Mouse (Mus musculus) layer of hippocampus, adult 2 months (tissue): ENCODE data around the gene Sdhc. TPM values are rescaled to one million over a fixed set of nuclear protein-coding genes. Genes with fewer than 3 reads are reported as not detected.

Source experiments
- DNase-seq, 2 experiments: peaks; one replicate each; pipeline ENCODE4 v3.0.0; 2022; ENCODE audit warnings: low spot score in 2 of 2
- H3K27ac ChIP-seq: fragments of 200-600 bp; 2 replicates; pipeline ENCODE4 v1.8.1; 2022
- H3K4me3 ChIP-seq: fragments of 200-600 bp; 2 replicates; pipeline ENCODE4 v1.8.1; 2022; ENCODE audit warnings: mild to moderate bottlenecking
- CTCF ChIP-seq: fragments of 200-600 bp; conservative IDR thresholded peaks from 2 replicates; pipeline ENCODE4 v1.8.1; 2022; ENCODE audit warnings: antibody characterized with exemption, mild to moderate bottlenecking, moderate library complexity
- long read RNA-seq, 2 experiments: library from polyadenylated mRNA; stranded (forward); transcript quantifications; one replicate each; pipeline ENCODE4 v2.0.0; 2021; ENCODE audit warnings: borderline mapping rate in 2 of 2
- total RNA-seq, 2 experiments: library from RNA; stranded (reverse); gene quantifications; 2 replicates each; pipeline ENCODE4 v1.2.3; 2021

Gene Sdhc
- total RNA-seq = 100 to 1,000 TPM; 185 to 201 TPM
- long read RNA-seq, experiment 1, transcript Sdhc-202 (6 exons, 3,171 nt) = major isoform, 16 of 30 reads
- long read RNA-seq, experiment 1, partial matches to known transcripts = 8 of 30 reads
- long read RNA-seq, experiment 1, other reads (novel, unspliced or antisense) = 6 of 30 reads
- long read RNA-seq, experiment 2, transcript Sdhc-202 (6 exons, 3,171 nt) = major isoform, 21 of 36 reads
- long read RNA-seq, experiment 2, partial matches to known transcripts = 7 of 36 reads
- long read RNA-seq, experiment 2, other reads (novel, unspliced or antisense) = 8 of 36 reads

DNA sequence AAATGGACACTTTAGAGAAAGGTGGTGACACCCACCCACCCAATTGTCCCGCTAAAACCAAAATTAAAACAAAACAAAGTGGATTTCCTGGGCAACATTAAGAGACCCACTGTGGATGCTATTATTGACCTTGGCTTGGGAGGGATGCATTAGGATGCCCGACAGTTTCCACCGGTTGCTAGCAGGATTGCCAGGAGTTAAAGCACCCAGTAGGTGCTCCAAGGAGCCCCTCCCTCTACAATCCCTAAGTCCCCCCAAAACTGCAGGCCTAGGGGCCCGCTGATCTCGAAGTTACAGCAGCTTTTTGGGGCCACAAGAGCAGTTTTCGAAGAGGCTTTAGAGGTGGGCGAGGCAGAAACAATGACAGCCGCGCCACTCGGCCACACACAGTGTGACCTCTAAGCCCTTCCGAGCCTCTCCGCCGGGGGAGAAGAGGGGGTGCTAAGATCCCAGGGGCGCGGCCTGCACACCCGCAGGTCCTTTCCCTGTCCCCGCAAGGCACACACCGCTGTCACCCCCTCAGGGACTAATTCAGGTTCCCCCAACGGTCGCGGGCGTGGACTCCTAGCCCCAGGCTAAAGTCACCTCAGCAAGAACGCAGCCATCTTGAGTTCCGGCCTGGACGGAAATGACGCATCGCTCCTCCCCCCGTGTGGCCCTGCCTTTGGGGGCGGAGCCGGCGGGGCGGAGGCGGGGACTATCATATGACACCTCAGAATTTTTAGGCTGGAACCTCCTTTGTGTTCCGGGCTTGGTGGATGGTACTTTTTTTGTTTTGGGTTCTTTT lies at the start of gene Sdhc, which contains the start of gene Mpz:
Gene Sdhc, minus strand, starts transcription at position 630 of the 787 bp plus-strand sequence.
Gene Mpz, plus strand, starts transcription at position 738 of the 787 bp plus-strand sequence.
- no peak for TF ChIP-seq CTCF
- DNase-seq = peak; percentile 94 to 97
- Histone ChIP-seq H3K27ac (peak within 1 kb of the TSS; percentile 99), H3K4me3 (peak within 1 kb of the TSS; percentile 100)

DNA sequence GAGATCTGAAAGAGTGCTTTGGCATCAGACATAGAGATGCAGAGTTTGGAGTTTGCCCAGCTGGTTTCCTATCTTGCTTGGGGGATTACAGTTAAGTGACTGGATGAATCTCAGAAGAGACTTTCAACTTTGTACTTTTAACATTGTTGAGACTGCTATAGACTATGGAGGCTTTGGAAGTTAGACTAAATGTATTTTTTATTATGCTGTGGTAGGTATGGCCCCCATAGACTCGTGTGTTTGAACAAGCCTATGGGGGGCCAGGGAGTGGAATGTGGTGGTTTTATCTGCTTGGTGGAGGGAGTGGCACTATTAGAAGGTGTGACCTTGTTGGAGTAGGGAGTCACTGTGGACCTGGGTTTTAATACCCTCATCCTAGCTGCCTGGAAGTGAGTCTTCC lies 49.1 kb upstream of the Sdhc start:
- no peak overlapping the region for H3K27ac ChIP-seq
- TF ChIP-seq CTCF = no peak
- no peak for DNase-seq
- no peak overlapping the region for H3K4me3 ChIP-seq

DNA sequence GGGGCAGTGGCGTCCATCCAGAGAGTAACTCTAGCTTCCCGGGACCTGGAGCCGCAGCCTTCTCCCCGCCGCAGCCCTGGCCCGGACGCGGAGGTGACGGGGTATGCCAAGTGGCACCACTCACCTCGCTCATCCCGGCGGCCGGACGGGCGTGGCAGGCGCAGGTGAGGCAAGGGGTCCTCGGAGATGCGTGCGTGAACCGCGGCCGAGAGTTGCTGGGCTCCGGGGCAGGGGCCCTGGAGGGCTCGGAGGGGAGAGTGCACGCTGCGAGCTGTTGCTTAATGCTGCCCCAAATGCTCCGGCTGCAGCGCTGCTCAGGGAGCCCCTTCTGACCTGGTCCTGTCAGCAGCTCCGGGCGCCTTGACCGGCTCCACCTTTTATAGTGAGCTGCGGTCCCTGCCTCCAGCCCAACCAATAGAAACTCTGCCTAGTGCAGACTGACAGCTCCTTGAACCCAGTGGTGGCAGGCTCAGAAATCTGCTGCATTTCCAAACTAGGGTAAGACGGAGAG lies 45.5 kb upstream of the Sdhc start, which contains the start of gene Pcp4l1:
Gene Pcp4l1, minus strand, starts transcription at position 382 of the 511 bp plus-strand sequence.
- no peak for TF ChIP-seq CTCF
- DNase-seq = peak in 1 of 2 experiments; percentile 36
- Histone ChIP-seq H3K27ac (peak within 1 kb of the TSS; percentile 64), H3K4me3 (peak within 1 kb of the TSS; percentile 62)

DNA sequence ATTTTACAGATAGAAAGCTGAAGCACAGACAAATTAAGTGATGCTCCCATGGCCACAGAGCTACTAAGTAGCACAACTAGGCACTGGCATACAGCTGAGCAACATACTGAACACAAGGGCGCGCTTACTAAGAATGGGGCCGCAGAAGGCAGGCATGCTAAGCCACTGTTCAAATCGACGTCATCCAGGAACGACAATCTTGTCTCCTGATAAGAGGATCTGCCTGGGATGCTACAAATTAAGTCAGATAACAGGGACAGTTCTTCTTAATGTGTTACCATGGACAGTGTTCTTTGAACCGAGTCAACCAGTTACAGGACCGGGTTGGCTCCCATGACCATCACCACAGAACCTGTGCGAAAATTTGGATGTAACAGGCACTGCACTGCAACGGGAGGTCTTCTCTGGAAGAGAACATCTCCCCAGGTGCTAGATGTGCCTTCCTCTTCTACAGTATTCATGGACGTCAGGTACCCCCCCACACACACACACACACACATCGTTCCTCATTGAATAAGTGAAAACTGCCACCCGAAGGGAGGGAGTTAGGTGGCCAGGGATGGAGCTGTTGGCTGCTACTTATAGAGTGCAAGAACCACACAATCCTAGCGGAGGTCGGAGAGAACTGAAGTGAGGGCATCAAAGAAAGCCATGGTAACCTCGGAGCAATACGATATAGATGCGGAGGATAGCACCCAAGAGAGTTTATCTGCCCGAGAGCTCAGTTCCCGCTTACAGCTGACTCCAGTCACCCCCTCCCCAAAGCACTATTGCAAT lies 44.8 kb upstream of the Sdhc start:
- Histone ChIP-seq H3K27ac (peak overlapping the region; percentile 64), H3K4me3 (peak overlapping the region; percentile 62)
- no peak for TF ChIP-seq CTCF
- no peak for DNase-seq

DNA sequence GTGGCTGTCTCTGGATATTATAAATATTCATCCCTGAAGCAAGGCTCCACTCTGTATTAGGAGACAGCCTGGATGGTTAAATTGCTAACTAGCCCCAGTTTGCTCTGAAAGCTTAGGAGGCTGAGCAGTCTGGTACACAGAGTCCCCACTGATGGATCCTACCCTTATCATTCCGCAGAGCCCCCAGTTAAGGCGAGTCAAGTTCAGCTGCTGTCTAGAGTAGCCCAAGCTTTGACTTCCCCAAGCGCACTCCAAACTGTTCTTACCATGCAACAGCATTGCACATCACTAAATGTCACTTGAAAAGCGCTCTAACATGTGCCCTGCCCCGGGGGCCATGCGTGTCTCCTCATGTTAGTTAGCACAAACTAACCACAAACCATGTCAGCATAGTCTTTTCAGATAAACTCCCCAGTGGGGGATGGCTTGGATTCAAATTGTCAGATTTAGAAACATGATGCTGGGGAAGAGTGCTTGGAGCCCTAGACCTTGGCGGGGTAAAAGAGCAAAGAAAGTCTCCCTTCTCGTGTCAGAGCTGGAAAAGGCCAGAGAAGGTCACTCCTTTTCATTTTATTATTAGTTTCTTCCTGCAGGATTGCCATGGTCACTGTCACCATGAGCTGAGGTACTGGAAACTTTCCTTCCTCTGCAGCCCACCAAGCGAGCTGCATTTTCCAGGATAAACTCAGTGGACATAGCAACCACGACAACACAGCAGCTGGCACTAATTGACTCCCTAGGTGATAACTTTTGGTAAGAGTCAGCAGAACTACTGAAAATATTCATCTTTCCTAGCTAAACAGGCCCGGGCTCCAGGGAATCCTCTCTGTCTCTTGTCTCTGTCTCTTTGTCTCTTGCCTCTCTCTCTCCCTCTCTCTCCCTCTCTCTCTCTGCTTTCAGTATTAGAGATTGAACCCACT lies 43.8 kb upstream of the Sdhc start:
- Histone ChIP-seq H3K27ac (no peak overlapping the region; the same call in 1 of the 2 replicates), H3K4me3 (peak overlapping the region; percentile 26)
- TF ChIP-seq CTCF = no peak
- no peak for DNase-seq

DNA sequence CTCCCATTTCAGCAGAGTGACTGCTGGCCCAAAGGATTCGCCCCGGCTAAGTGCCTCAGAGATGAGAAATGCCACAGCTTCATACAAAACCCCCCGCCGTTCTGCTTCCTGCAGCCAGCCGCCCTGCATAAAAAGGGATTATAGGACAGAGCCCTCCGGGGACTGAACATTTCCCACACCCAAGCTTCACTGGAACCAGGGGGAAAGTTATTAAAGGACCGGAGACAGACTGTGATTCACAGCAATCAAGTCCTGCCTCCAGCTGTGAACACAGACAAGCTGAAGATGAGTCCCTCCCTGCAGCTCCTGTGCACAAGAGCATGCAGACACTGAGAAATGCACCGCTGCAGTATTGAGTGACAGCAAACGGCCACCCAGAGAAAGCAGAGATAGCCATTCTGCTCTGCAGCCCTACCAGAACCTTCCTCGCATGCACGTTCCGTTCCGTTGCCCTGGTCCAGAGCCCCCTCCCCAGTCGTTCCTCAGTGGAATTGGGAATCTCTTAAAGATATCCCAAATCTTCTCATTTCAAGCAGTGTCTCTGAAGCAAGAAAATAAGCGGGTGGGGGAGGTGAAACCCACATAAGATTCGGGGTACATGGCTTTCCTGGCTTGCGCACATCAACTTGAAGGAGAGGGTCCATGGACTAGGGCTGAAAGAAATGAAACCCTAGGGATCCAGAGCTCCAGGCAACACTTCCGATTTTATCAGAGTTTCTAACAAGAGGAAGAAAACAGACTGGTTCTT lies 42.9 kb upstream of the Sdhc start:
- no peak for DNase-seq
- peak overlapping the region; percentile 26 for H3K4me3 ChIP-seq
- peak overlapping the region; percentile 51; the same call in 1 of the 2 replicates for H3K27ac ChIP-seq
- no peak for TF ChIP-seq CTCF

DNA sequence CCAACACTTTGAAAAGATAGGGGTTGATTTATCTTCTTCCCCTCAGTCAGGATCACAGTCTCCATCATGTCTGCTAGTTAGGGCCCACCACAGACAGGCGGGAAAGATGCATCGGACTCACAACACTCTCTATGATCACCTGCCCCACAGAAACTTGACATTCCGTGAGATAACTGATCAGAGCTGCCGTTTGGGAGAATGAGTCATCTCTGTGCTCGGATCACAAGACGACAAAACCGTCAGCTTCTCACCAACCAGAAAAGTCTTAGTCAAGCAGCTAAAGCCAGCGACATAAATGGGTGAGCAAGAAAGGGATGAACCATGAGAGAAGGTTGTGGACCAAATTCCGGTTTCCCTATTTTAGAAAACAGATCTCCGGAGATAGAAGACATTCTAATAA lies 41.9 kb upstream of the Sdhc start:
- no peak for TF ChIP-seq CTCF
- Histone ChIP-seq H3K4me3 (peak overlapping the region; percentile 26; the same call in 1 of the 2 replicates), H3K27ac (no peak overlapping the region)
- DNase-seq = no peak

DNA sequence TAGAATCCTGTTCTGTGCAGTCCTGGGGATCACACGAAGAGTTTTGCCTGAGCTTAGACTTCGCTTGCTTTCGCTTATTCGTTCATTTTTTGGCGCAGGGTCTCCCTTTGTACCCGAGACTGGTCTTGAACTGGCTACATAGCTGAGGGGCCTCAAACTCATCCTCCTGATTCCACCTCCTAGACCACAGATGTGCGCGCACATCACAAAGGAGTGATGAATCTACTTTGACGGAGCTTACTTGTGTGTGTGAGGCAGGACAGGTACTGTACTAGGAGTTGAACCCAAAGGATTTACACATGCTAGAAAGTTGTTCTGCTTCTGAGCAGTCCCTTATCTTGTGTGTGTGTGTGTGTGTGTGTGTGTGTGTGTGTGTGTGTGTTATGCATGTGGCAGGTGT lies 40.4 kb upstream of the Sdhc start:
- H3K27ac ChIP-seq = no peak overlapping the region
- no peak for DNase-seq

DNA sequence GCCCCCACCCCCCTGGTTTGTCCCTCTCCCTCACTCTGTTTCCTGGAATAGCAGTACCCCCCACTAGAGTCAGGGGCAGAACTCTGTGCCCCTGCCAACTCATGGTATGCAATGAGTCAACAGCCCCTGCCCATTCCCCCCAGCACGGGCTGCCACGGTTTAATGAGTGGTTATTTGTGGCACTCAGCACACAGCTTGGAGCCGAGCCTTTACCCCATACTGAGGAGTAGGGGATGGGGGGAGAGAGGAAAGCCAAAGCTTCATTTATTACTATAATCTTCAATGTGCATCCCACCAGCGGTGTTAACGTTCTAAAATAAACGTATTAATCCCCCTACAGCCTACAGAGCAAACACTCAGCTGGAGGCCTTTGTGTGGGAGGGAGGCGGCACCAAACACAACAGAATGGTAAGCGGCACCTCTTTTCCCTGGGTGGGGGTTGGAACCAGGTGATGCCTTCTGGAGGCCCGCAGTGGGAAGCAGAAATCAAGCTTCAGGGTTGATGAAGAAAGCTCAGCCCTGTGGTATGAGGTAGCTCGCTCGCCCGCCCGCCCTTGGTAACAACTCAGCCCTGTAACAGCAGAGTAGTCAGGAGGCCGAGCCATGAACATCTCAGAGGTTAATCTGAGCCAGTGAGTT lies 39.2 kb upstream of the Sdhc start:
- TF ChIP-seq CTCF = no peak
- Histone ChIP-seq H3K27ac (peak overlapping the region; percentile 36; the same call in 1 of the 2 replicates), H3K4me3 (no peak overlapping the region)
- DNase-seq = no peak

More for the DNA sequence above, 40.4 kb upstream of the Sdhc start:
- H3K4me3 ChIP-seq = no peak overlapping the region
- no peak for TF ChIP-seq CTCF

DNA sequence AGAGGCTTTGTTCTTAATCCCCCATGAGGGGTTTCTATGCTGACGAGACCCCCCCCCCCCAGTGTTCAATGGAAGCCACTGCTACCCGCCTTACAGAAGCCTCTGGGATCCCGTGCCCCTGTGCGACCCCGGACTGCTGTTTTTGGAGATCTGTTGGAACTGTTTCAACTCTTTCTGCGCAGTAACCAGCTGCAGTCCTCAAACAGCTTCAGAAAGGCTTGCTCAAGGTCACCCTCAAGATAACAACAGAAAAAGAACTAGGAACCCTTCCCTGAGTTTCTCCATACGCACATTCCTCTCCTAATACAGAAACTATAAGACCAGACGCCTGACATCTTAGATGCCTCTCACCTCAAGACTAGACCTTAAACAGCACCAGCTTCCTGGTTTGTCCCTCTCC lies 38.6 kb upstream of the Sdhc start:
- no peak for TF ChIP-seq CTCF
- no peak overlapping the region for H3K4me3 ChIP-seq
- peak overlapping the region; percentile 36; the same call in 1 of the 2 replicates for H3K27ac ChIP-seq
- DNase-seq = no peak
